Mouse (Mus musculus): ENCODE measurements around the gene Dennd2c.
"Not testable (repeated sequence)": the region's sequence is repeated elsewhere in the genome, so short reads cannot be mapped to it uniquely, and the experiment has no call there.

Gene Dennd2c

GRCm38 (mm10) chr3:103153761-103154160 lies 51.4 kb downstream of the Dennd2c start:
- DNase-seq (ENCODE audit: extremely low spot score, low read depth, low spot score), result no peak

- DNase-seq (ENCODE audit: extremely low spot score, low read depth, low spot score), result no peak
Observed at GRCm38 (mm10) chr3:103159232-103159900, 57.0 kb downstream of the Dennd2c start.

GRCm38 (mm10) chr3:103169771-103170170 lies 67.4 kb downstream of the Dennd2c start:
- peak; percentile 64 for DNase-seq (ENCODE audit: extremely low spot score, low read depth, low spot score)

- peak; percentile 86 for DNase-seq (ENCODE audit: extremely low spot score, low read depth, low spot score)
Observed at GRCm38 (mm10) chr3:103171505-103172267, 69.3 kb downstream of the Dennd2c start, which contains the start of gene Bcas2. TSS of gene Bcas2 (plus strand) at chr3:103171655.

GRCm38 (mm10) chr3:103172615-103173014 lies 70.2 kb downstream of the Dennd2c start:
- no peak for DNase-seq (ENCODE audit: extremely low spot score, low read depth, low spot score)

- DNase-seq (ENCODE audit: extremely low spot score, low read depth, low spot score), result no peak
Observed at GRCm38 (mm10) chr3:103176740-103177139, 74.3 kb downstream of the Dennd2c start.

GRCm38 (mm10) chr3:103179527-103179926 lies 77.1 kb downstream of the Dennd2c start:
- no peak for DNase-seq (ENCODE audit: extremely low spot score, low read depth, low spot score)

GRCm38 (mm10) chr3:103181171-103181570 lies 78.8 kb downstream of the Dennd2c start:
- DNase-seq (ENCODE audit: extremely low spot score, low read depth, low spot score), result no peak

GRCm38 (mm10) chr3:103182821-103183220 lies 80.4 kb downstream of the Dennd2c start:
- no peak for DNase-seq (ENCODE audit: extremely low spot score, low read depth, low spot score)

GRCm38 (mm10) chr3:103184467-103184866 lies 82.1 kb downstream of the Dennd2c start:
- DNase-seq (ENCODE audit: extremely low spot score, low read depth, low spot score), result not testable (repeated sequence)

GRCm38 (mm10) chr3:103188451-103188850 lies 86.0 kb downstream of the Dennd2c start:
- no peak for DNase-seq (ENCODE audit: extremely low spot score, low read depth, low spot score)

- no peak for DNase-seq (ENCODE audit: extremely low spot score, low read depth, low spot score)
Observed at GRCm38 (mm10) chr3:103188856-103189255, 86.5 kb downstream of the Dennd2c start.

GRCm38 (mm10) chr3:103192161-103192560 lies 89.8 kb downstream of the Dennd2c start:
- no peak for DNase-seq (ENCODE audit: extremely low spot score, low read depth, low spot score)

GRCm38 (mm10) chr3:103193186-103193585 lies 90.8 kb downstream of the Dennd2c start:
- no peak for DNase-seq (ENCODE audit: extremely low spot score, low read depth, low spot score)

- no peak for DNase-seq (ENCODE audit: extremely low spot score, low read depth, low spot score)
Observed at GRCm38 (mm10) chr3:103196320-103196823, 94.0 kb downstream of the Dennd2c start.

GRCm38 (mm10) chr3:103199386-103199785 lies 97.0 kb downstream of the Dennd2c start:
- no peak for DNase-seq (ENCODE audit: extremely low spot score, low read depth, low spot score)

GRCm38 (mm10) chr3:103201105-103201504 lies 98.7 kb downstream of the Dennd2c start:
- DNase-seq (ENCODE audit: extremely low spot score, low read depth, low spot score), result not testable (repeated sequence)

- no peak for DNase-seq (ENCODE audit: extremely low spot score, low read depth, low spot score)
Observed at GRCm38 (mm10) chr3:103203554-103203953, 101.2 kb downstream of the Dennd2c start.

GRCm38 (mm10) chr3:103204445-103204844 lies 102.0 kb downstream of the Dennd2c start:
- no peak for DNase-seq (ENCODE audit: extremely low spot score, low read depth, low spot score)

GRCm38 (mm10) chr3:103206393-103206792 lies 104.0 kb downstream of the Dennd2c start:
- no peak for DNase-seq (ENCODE audit: extremely low spot score, low read depth, low spot score)

- DNase-seq (ENCODE audit: extremely low spot score, low read depth, low spot score), result no peak
Observed at GRCm38 (mm10) chr3:103207749-103208148, 105.3 kb downstream of the Dennd2c start.

- DNase-seq (ENCODE audit: extremely low spot score, low read depth, low spot score), result no peak
Observed at GRCm38 (mm10) chr3:103208237-103208636, 105.8 kb downstream of the Dennd2c start.
